Mouse (Mus musculus) cerebellum, adult 2 months (tissue): ENCODE measurements at regions not wholly inside any gene's neighbourhood (a gene's known extent, or its start where the extent isn't known, plus 50 kb on each side); places are given as distances from the start of the nearest gene placed in this dataset.

Experiments used
- DNase-seq, 2 experiments: peaks; one replicate each; pipeline ENCODE4 v3.0.0; 2021
- H3K27ac ChIP-seq: fragments of 200-500 bp; 2 replicates; pipeline ENCODE4 v1.5.1; 2012; ENCODE audit warnings: low read length, control low read depth, inconsistent platforms; ENCODE audit not compliant: insufficient read depth
- H3K27me3 ChIP-seq: fragments of 200-500 bp; 2 replicates; pipeline ENCODE4 v1.6.1; 2012; ENCODE audit warnings: inconsistent platforms, mild to moderate bottlenecking, low read length, moderate library complexity; ENCODE audit not compliant: control insufficient read depth, insufficient read depth
- H3K4me1 ChIP-seq: fragments of 200-500 bp; 2 replicates; pipeline ENCODE4 v1.6.1; 2011; ENCODE audit warnings: low read length; ENCODE audit not compliant: control insufficient read depth, insufficient read depth
- H3K4me3 ChIP-seq: fragments of 200-500 bp; replicated peaks from 2 replicates; pipeline ENCODE3; 2011; ENCODE audit warnings: mild to moderate bottlenecking, low read depth, low read length, control low read depth; ENCODE audit not compliant: insufficient read depth
- CTCF ChIP-seq: fragments of 200-500 bp; IDR thresholded peaks from 2 replicates; pipeline ENCODE4 v1.5.1; 2011; ENCODE audit warnings: low read depth, mild to moderate bottlenecking, control low read depth, low read length, moderate library complexity, borderline replicate concordance; ENCODE audit not compliant: insufficient read depth
- POLR2A ChIP-seq: fragments of 200-500 bp; IDR thresholded peaks from 2 replicates; pipeline ENCODE4 v1.6.1; 2011; ENCODE audit warnings: low read length, control low read depth, borderline replicate concordance; ENCODE audit not compliant: insufficient read depth
- WGBS: fragments of 180-500 bp; shearing (Covaris S2); methylation state at CpG from one replicate; pipeline ENCODE4 v1.1.7; 2018; 5-methylcytosine and 5-hydroxymethylcytosine counted together

GRCm38 (mm10) chr5:46643009-46643408 lies 785.6 kb upstream of the Lcorl start:
- DNase-seq: no peak
- no peak for TF ChIP-seq CTCF
- no peak for TF ChIP-seq POLR2A
- Histone ChIP-seq H3K27me3 (no peaks in the 10 kb centered on the region), H3K27ac (no peak overlapping the region), H3K4me1 (no peaks in the 10 kb centered on the region), H3K4me3 (no peak overlapping the region)
- WGBS: 71% methylated on average over 2 of the region's 2 CpGs

DNA sequence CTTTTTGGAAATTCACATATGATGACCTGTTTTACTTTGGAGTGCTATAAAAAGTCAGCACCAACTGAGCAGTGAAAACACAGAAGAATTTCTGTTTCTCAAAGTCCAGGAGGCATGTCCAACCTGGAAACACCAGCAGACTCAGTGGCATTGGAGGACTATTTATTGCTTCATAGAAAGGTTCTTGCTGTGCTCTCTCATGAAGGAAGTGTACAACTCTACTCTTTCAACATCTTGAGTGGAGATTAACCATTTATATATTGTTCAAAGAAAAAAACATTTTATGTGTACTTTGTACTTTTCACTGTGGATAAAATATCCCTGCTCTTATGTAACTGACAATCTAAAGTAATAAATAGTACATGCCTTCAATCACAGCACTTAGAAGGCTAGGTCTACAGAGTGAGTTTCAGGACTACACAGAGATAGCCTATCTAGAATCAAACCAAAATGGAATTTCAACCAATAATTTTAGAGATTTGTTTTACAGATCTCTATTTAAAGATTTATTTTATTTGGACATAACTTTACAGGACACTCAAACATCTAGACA lies 777.8 kb upstream of the Lcorl start:
- no peak for TF ChIP-seq CTCF
- TF ChIP-seq POLR2A: no peak
- H3K27me3 ChIP-seq: no peaks in the 10 kb centered on the region
- no peak overlapping the region for H3K27ac ChIP-seq
- H3K4me1 ChIP-seq: no peaks in the 10 kb centered on the region
- DNase-seq: no peak
- H3K4me3 ChIP-seq: no peak overlapping the region
